Mouse (Mus musculus) bone marrow, adult 2 months (tissue): ENCODE data around the gene Gna13.

Source experiments
- CTCF ChIP-seq: fragments of 200-500 bp; IDR thresholded peaks from 2 replicates; pipeline ENCODE4 v1.5.1; 2011; ENCODE audit warnings: low read length, control low read depth; ENCODE audit not compliant: control insufficient read depth, insufficient read depth
- POLR2A ChIP-seq: fragments of 200-500 bp; IDR thresholded peaks from 2 replicates; pipeline ENCODE4 v1.6.1; 2011; ENCODE audit warnings: low read depth, mild to moderate bottlenecking, control low read depth, low read length, borderline replicate concordance; ENCODE audit not compliant: control insufficient read depth

GRCm38 (mm10) chr11:109427353-109427752 is 64.7 kb downstream of the Gna13 start:
- TF ChIP-seq CTCF (no peak), POLR2A (no peak)
